In the genomic region with DNA sequence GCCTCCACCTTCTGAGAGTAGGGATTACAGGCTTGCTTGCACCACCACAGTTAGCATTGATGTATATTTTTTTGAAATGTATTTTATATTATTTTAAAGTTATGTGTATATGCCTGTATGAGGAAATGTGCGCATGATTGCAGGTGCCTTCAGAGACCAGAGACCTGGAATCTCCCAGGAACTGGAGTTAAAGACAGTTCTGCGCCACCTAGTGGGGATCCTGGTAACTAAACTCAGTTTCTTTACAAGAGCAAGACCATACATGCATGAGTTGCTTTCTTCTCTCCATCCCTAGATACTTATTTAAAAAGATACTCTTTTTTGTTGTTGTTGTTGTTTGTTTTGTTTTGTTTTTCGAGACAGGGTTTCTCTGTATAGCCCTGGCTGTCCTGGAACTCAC, we compare ENCODE assay signal across 8 mouse cellular contexts. TPM values are rescaled to one million over a fixed set of nuclear protein-coding genes. Genes with fewer than 3 reads are reported as not detected.
DNase-seq lines count a peak whose midpoint lies in the region; ATAC-seq and TF ChIP-seq lines count a peak whose summit lies in the region.

No protein-coding gene starts in this region.

- peak; percentile 81 for DNase-seq in forebrain, postnatal 0 days
- peak; percentile 32 for DNase-seq in ovary, postnatal 36 days (ENCODE audit: low spot score)
- no peak for DNase-seq in ovary, adult 18-20 months (ENCODE audit: low spot score)
- peak; percentile 74 for DNase-seq in c-Kit-positive CD71-negative TER-119-negative erythroid progenitor cells, embryonic 14.5 days (ENCODE audit: low read depth)
- peak; percentile 55 to 65 for DNase-seq in heart, postnatal 36 days
- DNase-seq in lung, postnatal 10 days = peak; percentile 81
- peak; percentile 66 for DNase-seq in thymus, postnatal 0 days (ENCODE audit: low spot score)

- no peaks in the 10 kb centered on the region for H3K27me3 ChIP-seq in forebrain, postnatal 0 days (ENCODE audit: insufficient read depth, low read length)
- H3K27me3 ChIP-seq in forebrain, embryonic 13.5 days = no peaks in the 10 kb centered on the region

- TF ChIP-seq CTCF in forebrain, postnatal 0 days (IDR thresholded peaks at IDR 0.05; ENCODE audit: low read depth) = peak; percentile 74

- no peak overlapping the region for H3K9ac ChIP-seq in forebrain, postnatal 0 days
- H3K9ac ChIP-seq in forebrain, embryonic 13.5 days = no peak overlapping the region

- WGBS in forebrain, postnatal 0 days = 11% methylated on average over 3 of the region's 3 CpGs
- WGBS in forebrain, embryonic 13.5 days = 19% methylated on average over 3 of the region's 3 CpGs

- H3K4me1 ChIP-seq in forebrain, postnatal 0 days (ENCODE audit: insufficient read depth) = 0 out of 2 replicates have a peak, but pooled peaks cover 4% of the 10 kb centered on the region
- H3K4me1 ChIP-seq in forebrain, embryonic 13.5 days = peaks cover 3% of the 10 kb centered on the region

- H3K9me3 ChIP-seq in forebrain, postnatal 0 days (ENCODE audit: low read length) = no peaks in the 10 kb centered on the region
- no peaks in the 10 kb centered on the region for H3K9me3 ChIP-seq in forebrain, embryonic 13.5 days (replicated peaks)

- no peak overlapping the region for H3K4me3 ChIP-seq in forebrain, postnatal 0 days (ENCODE audit: low read depth, low read length)
- no peak overlapping the region for H3K4me3 ChIP-seq in forebrain, embryonic 13.5 days

- H3K36me3 ChIP-seq in forebrain, postnatal 0 days (ENCODE audit: insufficient read depth) = no peaks in the 10 kb centered on the region
- no peaks in the 10 kb centered on the region for H3K36me3 ChIP-seq in forebrain, embryonic 13.5 days (ENCODE audit: poor library complexity, severe bottlenecking)

- H3K27ac ChIP-seq in forebrain, postnatal 0 days (ENCODE audit: low read depth, low read length) = no peak overlapping the region
- no peak overlapping the region for H3K27ac ChIP-seq in forebrain, embryonic 13.5 days

- ATAC-seq in forebrain, postnatal 0 days = no peak
- no peak for ATAC-seq in forebrain, embryonic 13.5 days

- intact Hi-C loops in heart, postnatal 36 days (cut with DNase I) = loop anchor here (5.0 to 10.0 kb wide), 2 partner anchors 122 to 225 kb away; no protein-coding TSS in a partner anchor

- no peak overlapping the region for H3K4me2 ChIP-seq in forebrain, postnatal 0 days (ENCODE audit: low read depth)
- H3K4me2 ChIP-seq in forebrain, embryonic 13.5 days = no peak overlapping the region

RNA-seq across cellular contexts. Expression of a gene that starts 4.5 kb away (rescaled TPM):
- 11.9 and 25.3 TPM in 2 replicates for total RNA-seq in forebrain, postnatal 0 days (2014; rRNA removed)
- polyA plus RNA-seq in forebrain, postnatal 0 days (2015; fragmentation: Nextera tagmentation; extraction: Ambion mirVana) = 7.5 and 9.9 TPM in 2 replicates
- polyA plus RNA-seq in forebrain, embryonic 13.5 days (2015; fragmentation: Nextera tagmentation; extraction: Ambion mirVana) = 12.7 and 13.8 TPM in 2 replicates
- 10 to 100 TPM; 31.1 to 31.7 TPM for total RNA-seq in heart, postnatal 36 days (2021)
- 7.0 and 7.3 TPM in 2 replicates for polyA plus RNA-seq in thymus, postnatal 0 days (2015; fragmentation: Nextera tagmentation; extraction: Ambion mirVana)

RNA-seq across cellular contexts. Expression of a gene that starts 19.1 kb away (rescaled TPM):
- total RNA-seq in forebrain, postnatal 0 days (2014; rRNA removed) = 10.3 and 11.8 TPM in 2 replicates
- polyA plus RNA-seq in forebrain, postnatal 0 days (2015; fragmentation: Nextera tagmentation; extraction: Ambion mirVana) = 21.3 and 27.1 TPM in 2 replicates
- 16.8 and 21.3 TPM in 2 replicates for polyA plus RNA-seq in forebrain, embryonic 13.5 days (2015; fragmentation: Nextera tagmentation; extraction: Ambion mirVana)
- 10 to 100 TPM; 75.7 to 81.5 TPM for total RNA-seq in heart, postnatal 36 days (2021)
- polyA plus RNA-seq in thymus, postnatal 0 days (2015; fragmentation: Nextera tagmentation; extraction: Ambion mirVana) = 160 and 167 TPM in 2 replicates

RNA-seq across cellular contexts. Expression of a gene that starts 29.3 kb away (rescaled TPM):
- total RNA-seq in forebrain, postnatal 0 days (2014; rRNA removed) = 12.7 and 17.1 TPM in 2 replicates
- 11.6 and 13.1 TPM in 2 replicates for polyA plus RNA-seq in forebrain, postnatal 0 days (2015; fragmentation: Nextera tagmentation; extraction: Ambion mirVana)
- polyA plus RNA-seq in forebrain, embryonic 13.5 days (2015; fragmentation: Nextera tagmentation; extraction: Ambion mirVana) = 7.0 and 10.1 TPM in 2 replicates
- 10 to 100 TPM; 67.4 to 72.6 TPM for total RNA-seq in heart, postnatal 36 days (2021)
- polyA plus RNA-seq in thymus, postnatal 0 days (2015; fragmentation: Nextera tagmentation; extraction: Ambion mirVana) = 24.7 and 29.0 TPM in 2 replicates

RNA-seq across cellular contexts. Expression of a gene that starts 29.8 kb away (rescaled TPM):
- total RNA-seq in forebrain, postnatal 0 days (2014; rRNA removed) = 125 and 145 TPM in 2 replicates
- 222 and 246 TPM in 2 replicates for polyA plus RNA-seq in forebrain, postnatal 0 days (2015; fragmentation: Nextera tagmentation; extraction: Ambion mirVana)
- 402 and 460 TPM in 2 replicates for polyA plus RNA-seq in forebrain, embryonic 13.5 days (2015; fragmentation: Nextera tagmentation; extraction: Ambion mirVana)
- total RNA-seq in heart, postnatal 36 days (2021) = 100 to 1,000 TPM in 1 of 2 experiments, 10 to 100 TPM in 1; 81.3 to 164 TPM
- polyA plus RNA-seq in thymus, postnatal 0 days (2015; fragmentation: Nextera tagmentation; extraction: Ambion mirVana) = 356 and 359 TPM in 2 replicates

RNA-seq across cellular contexts. Expression of a gene that starts 42.8 kb away (rescaled TPM):
- total RNA-seq in forebrain, postnatal 0 days (2014; rRNA removed) = 66.9 and 76.3 TPM in 2 replicates
- 117 and 124 TPM in 2 replicates for polyA plus RNA-seq in forebrain, postnatal 0 days (2015; fragmentation: Nextera tagmentation; extraction: Ambion mirVana)
- polyA plus RNA-seq in forebrain, embryonic 13.5 days (2015; fragmentation: Nextera tagmentation; extraction: Ambion mirVana) = 122 and 125 TPM in 2 replicates
- total RNA-seq in heart, postnatal 36 days (2021) = 10 to 100 TPM; 42.8 to 47.6 TPM
- 135 and 138 TPM in 2 replicates for polyA plus RNA-seq in thymus, postnatal 0 days (2015; fragmentation: Nextera tagmentation; extraction: Ambion mirVana)
